Mouse (Mus musculus): Measurements from ENCODE around the gene Tcl1b5.

The Tcl1b5 gene

GRCm38 (mm10) chr12:105208441-105208840 is 32.3 kb downstream of the Tcl1b5 start:
- no peak for DNase-seq (ENCODE audit: low read depth, low spot score)

DNA sequence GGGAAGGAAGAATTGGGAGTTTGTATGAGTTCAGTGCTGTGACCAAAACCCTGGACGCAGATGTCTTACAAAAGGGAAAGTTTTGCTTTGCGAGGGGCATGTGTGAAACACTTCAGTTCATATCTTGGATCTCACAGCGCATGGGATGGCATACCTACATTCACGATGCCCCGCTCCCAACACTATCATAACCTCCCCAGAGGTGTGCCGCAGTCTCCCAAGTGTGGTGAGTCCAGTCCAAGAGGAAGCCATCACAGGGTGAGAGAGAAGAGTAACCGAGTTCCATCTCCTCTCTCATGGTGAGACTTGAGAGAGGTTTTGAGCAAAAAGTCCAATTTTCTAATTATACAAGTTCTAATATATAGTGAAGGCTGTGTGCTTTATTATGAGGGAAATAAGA is 33.1 kb downstream of the Tcl1b5 start:
- no peak for DNase-seq (ENCODE audit: low read depth, low spot score)

- DNase-seq (ENCODE audit: low read depth, low spot score), result no peak
Observed at GRCm38 (mm10) chr12:105217101-105217760, 41.1 kb downstream of the Tcl1b5 start.

DNA sequence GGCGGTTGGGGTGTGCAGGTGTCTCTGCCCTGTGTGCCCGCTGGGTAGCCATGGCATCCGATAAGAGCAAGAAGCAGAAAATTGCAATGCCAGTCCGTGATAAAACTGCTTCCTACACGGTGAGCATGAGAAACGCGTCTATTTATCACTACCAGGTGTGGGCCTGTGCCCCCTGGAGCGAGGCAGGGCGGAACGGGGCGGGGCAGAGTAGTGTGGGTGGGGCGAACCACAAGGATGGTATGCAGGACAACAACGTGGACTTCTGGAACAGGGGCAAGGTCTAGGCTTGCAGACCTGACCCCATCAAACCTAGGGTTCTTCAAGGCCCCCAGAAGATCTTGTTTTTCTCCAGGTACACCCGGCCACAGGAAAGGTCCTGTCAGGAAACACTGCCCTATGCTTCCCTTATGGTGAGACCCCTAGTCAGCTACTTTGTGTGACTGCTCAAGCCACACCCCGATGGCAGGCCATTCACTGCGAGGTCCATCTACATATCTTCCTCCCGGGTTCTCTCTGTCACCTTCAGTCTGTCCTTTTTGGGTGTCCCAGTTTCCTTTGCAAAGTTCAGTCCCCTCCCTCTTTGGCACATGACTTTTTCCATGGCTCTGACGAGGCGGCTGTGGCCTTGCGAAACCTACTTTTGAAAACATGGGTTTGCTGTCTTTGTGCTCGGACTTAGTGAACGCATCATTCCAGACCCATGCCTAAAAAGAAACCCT is 46.6 kb downstream of the Tcl1b5 start, which contains the start of gene Tcl1:
Tcl1 (minus strand) TSS at position 193 of the 719 bp plus-strand sequence.
- no peak for DNase-seq (ENCODE audit: low read depth, low spot score)

GRCm38 (mm10) chr12:105224621-105225320 is 48.6 kb downstream of the Tcl1b5 start:
- DNase-seq (ENCODE audit: low read depth, low spot score), result no peak

Measured in WW6 (cell line).